Mouse (Mus musculus) MEL (cell line): ENCODE measurements around the gene Tmem184a.

Experiments
- CTCF ChIP-seq, 3 experiments: IDR thresholded peaks in 2 of 3; conservative IDR thresholded peaks in 1 of 3; 2 replicates each; pipeline ENCODE4 v1.5.1; 2011 to 2012; ENCODE audit warnings: low read length in 3 of 3, low read depth in 2 of 3, mild to moderate bottlenecking in 2 of 3, improper control_type of control experiment in 1 of 3, inconsistent platforms in 1 of 3, mixed read lengths in 1 of 3, moderate library complexity in 1 of 3; ENCODE audit not compliant: control insufficient read depth in 1 of 3, insufficient read depth in 1 of 3, poor library complexity in 1 of 3, severe bottlenecking in 1 of 3
- ELF1 ChIP-seq: IDR thresholded peaks from 2 replicates; pipeline ENCODE4 v1.6.1; 2014; ENCODE audit warnings: low read depth, mild to moderate bottlenecking, inconsistent platforms, low read length, improper control_type of control experiment, moderate library complexity
- EP300 ChIP-seq, 2 experiments: IDR thresholded peaks; 2 replicates each; pipeline ENCODE4 v1.6.1; 2011; ENCODE audit warnings: improper control_type of control experiment in 2 of 2, low read length in 2 of 2, low read depth in 1 of 2, mild to moderate bottlenecking in 1 of 2
- MAFK ChIP-seq: IDR thresholded peaks from 2 replicates; pipeline ENCODE4 v1.6.1; 2011; ENCODE audit warnings: low read depth, mild to moderate bottlenecking, low read length, improper control_type of control experiment, borderline replicate concordance
- MYC ChIP-seq: IDR thresholded peaks from 2 replicates; pipeline ENCODE4 v1.6.1; 2011; ENCODE audit warnings: low read depth, mild to moderate bottlenecking, low read length, improper control_type of control experiment, moderate library complexity
- POLR2A ChIP-seq, 2 experiments: IDR thresholded peaks; 2 replicates each; pipeline ENCODE4 v1.6.1; 2011 to 2012; ENCODE audit warnings: low read length in 2 of 2, mild to moderate bottlenecking in 2 of 2, control low read depth in 1 of 2, improper control_type of control experiment in 1 of 2, low read depth in 1 of 2, moderate library complexity in 1 of 2; ENCODE audit not compliant: control insufficient read depth in 1 of 2, insufficient read depth in 1 of 2, poor library complexity in 1 of 2
- ZC3H11A ChIP-seq: IDR thresholded peaks from 2 replicates; pipeline ENCODE4 v1.6.1; 2012; ENCODE audit warnings: low read depth, mild to moderate bottlenecking, inconsistent platforms, low read length, improper control_type of control experiment

DNA sequence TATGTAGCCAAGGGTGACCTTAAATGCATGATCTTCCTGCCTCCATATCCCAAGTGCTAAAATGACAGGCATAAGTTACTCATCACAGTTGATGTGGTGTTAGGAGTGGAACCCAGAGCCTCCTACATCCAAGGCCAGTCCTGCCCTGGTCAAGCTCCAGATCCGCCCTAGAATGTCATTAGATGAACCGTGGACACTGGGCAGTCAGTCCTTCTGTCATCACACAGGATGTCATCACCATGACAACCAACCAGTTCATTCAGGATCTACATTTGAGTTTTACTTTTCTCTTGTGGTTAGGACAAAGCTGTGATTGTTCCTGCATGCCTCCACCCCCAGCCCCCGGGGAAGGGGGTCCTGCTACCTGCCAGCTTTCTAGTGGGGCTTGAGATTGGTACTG is 19.4 kb upstream of the Tmem184a start:
- TF ChIP-seq POLR2A (IDR thresholded peaks at IDR 0.05; ENCODE audit: control insufficient read depth in 1 of 2, insufficient read depth in 1 of 2, low read depth in 1 of 2, low read length in 2 of 2, poor library complexity in 1 of 2) (no peak), MAFK (no peak), ZC3H11A (no peak), ELF1 (no peak), CTCF (IDR thresholded peaks at IDR 0.05 in 2 of 3, conservative IDR thresholded peaks at IDR 0.05 in 1 of 3; ENCODE audit: control insufficient read depth in 1 of 3, insufficient read depth in 1 of 3, low read depth in 2 of 3, low read length in 3 of 3, poor library complexity in 1 of 3, severe bottlenecking in 1 of 3) (no peak), MYC (no peak), EP300 (IDR thresholded peaks at IDR 0.05; ENCODE audit: low read depth in 1 of 2, low read length in 2 of 2) (no peak)
